Mouse (Mus musculus) regulatory T cell (primary cell): ENCODE measurements around the gene Lrp1.

Source experiments
- in situ Hi-C: fragments of 300-600 bp; cut with MboI, MseI; formaldehyde crosslinking; loops from one replicate; pipeline ENCODE4 v1.15.1; 2025; ENCODE audit warnings: high pct_unique_total_duplicates

The Lrp1 gene

GRCm38 (mm10) chr10:127594930-127595715 lies 25.8 kb downstream of the Lrp1 start:
- in situ Hi-C loops: no loop called here

GRCm38 (mm10) chr10:127594405-127594804 lies 26.5 kb downstream of the Lrp1 start:
- in situ Hi-C loops: no loop called here

GRCm38 (mm10) chr10:127592850-127593249 lies 28.1 kb downstream of the Lrp1 start:
- in situ Hi-C loops: no loop called here

GRCm38 (mm10) chr10:127592423-127592822 lies 28.5 kb downstream of the Lrp1 start:
- in situ Hi-C loops: no loop called here

GRCm38 (mm10) chr10:127591514-127591913 lies 29.4 kb downstream of the Lrp1 start:
- in situ Hi-C loops: no loop called here

- in situ Hi-C loops: no loop called here
Measured at GRCm38 (mm10) chr10:127590831-127591451, 30.0 kb downstream of the Lrp1 start.

GRCm38 (mm10) chr10:127590256-127590655 lies 30.7 kb downstream of the Lrp1 start:
- in situ Hi-C loops: no loop called here

GRCm38 (mm10) chr10:127587776-127588175 lies 33.2 kb downstream of the Lrp1 start:
- in situ Hi-C loops: no loop called here

GRCm38 (mm10) chr10:127586209-127586608 lies 34.7 kb downstream of the Lrp1 start:
- in situ Hi-C loops: no loop called here

- in situ Hi-C loops: no loop called here
Measured at GRCm38 (mm10) chr10:127585598-127585997, 35.4 kb downstream of the Lrp1 start.

GRCm38 (mm10) chr10:127583649-127584048 lies 37.3 kb downstream of the Lrp1 start:
- in situ Hi-C loops: no loop called here

- in situ Hi-C loops: no loop called here
Measured at GRCm38 (mm10) chr10:127581291-127581690, 39.7 kb downstream of the Lrp1 start.

- in situ Hi-C loops: loop anchor here (10.0 kb wide), 1 partner anchor 57 kb away; no protein-coding TSS in a partner anchor
Measured at GRCm38 (mm10) chr10:127577982-127578381, 43.0 kb downstream of the Lrp1 start.

GRCm38 (mm10) chr10:127577156-127577555 lies 43.8 kb downstream of the Lrp1 start:
- in situ Hi-C loops: loop anchor here (10.0 kb wide), 1 partner anchor 58 kb away; no protein-coding TSS in a partner anchor

GRCm38 (mm10) chr10:127576381-127576961 lies 44.5 kb downstream of the Lrp1 start:
- in situ Hi-C loops: loop anchor here (10.0 kb wide), 1 partner anchor 58 kb away; no protein-coding TSS in a partner anchor

GRCm38 (mm10) chr10:127575741-127576140 lies 45.2 kb downstream of the Lrp1 start:
- in situ Hi-C loops: loop anchor here (10.0 kb wide), 1 partner anchor 59 kb away; no protein-coding TSS in a partner anchor

- in situ Hi-C loops: loop anchor here (10.0 kb wide), 1 partner anchor 63 kb away; no protein-coding TSS in a partner anchor
Measured at GRCm38 (mm10) chr10:127572281-127572680, 48.7 kb downstream of the Lrp1 start.

- in situ Hi-C loops: loop anchor here (10.0 kb wide), 1 partner anchor 64 kb away; no protein-coding TSS in a partner anchor
Measured at GRCm38 (mm10) chr10:127570937-127571641, 49.9 kb downstream of the Lrp1 start.

GRCm38 (mm10) chr10:127570384-127570783 lies 50.6 kb downstream of the Lrp1 start:
- in situ Hi-C loops: loop anchor here (10.0 kb wide), 1 partner anchor 64 kb away; no protein-coding TSS in a partner anchor

- in situ Hi-C loops: no loop called here
Measured at GRCm38 (mm10) chr10:127569450-127569849, 51.5 kb downstream of the Lrp1 start.

- in situ Hi-C loops: no loop called here
Measured at GRCm38 (mm10) chr10:127566553-127567326, 54.2 kb downstream of the Lrp1 start.
